26 mouse cellular contexts compared by ENCODE assay signal in the genomic region with DNA sequence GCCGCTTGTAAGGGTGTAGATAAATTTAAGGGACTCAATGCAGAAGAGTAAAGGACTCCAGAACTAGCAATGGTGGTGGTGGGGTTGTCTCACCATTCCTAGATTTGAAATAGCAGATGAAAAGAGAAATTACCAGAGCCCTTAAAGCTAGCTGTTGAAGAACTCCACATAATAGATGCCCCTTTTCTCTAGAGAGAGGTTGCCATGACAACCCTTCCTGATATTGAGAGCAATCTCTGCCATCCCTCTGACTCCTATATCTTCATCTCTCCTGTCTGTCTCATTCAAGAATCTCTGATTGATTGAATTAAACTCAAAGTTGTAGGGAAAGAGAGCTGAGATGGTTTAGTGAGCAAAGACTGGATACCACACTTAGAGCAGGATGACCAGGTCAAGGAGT. TPM values are rescaled to one million over a fixed set of nuclear protein-coding genes. Genes with fewer than 3 reads are reported as not detected.
DNase-seq lines count a peak whose midpoint lies in the region; ATAC-seq and TF ChIP-seq lines count a peak whose summit lies in the region.
"Had no signal": no experiment of that assay in that cellular context is flagged by ENCODE, and none has a peak within 500 bp of the region (broad histone marks: within the 10 kb centered on the region; RNA-seq: fewer than 3 reads in every experiment).

No protein-coding gene starts in this region.

- no peak for TF ChIP-seq CTCF in hindbrain, postnatal 0 days (IDR thresholded peaks at IDR 0.05; ENCODE audit: low read depth)

- no peak for ATAC-seq in hindbrain, embryonic 11.5 days (ENCODE audit: low FRiP score)
- ATAC-seq in hindbrain, postnatal 0 days = no peak
- ATAC-seq in hindbrain, embryonic 12.5 days (ENCODE audit: low FRiP score) = no peak
- ATAC-seq: activated CD4-positive, CD25-positive, alpha-beta regulatory T cell, adult 4 months; intestine, embryonic 15.5 days had no signal

- WGBS in hindbrain, embryonic 11.5 days = 85% methylated on average over 1 of the region's 1 CpGs
- WGBS in hindbrain, embryonic 10.5 days = 91% methylated on average over 1 of the region's 1 CpGs
- WGBS in hindbrain, postnatal 0 days = 85% methylated on average over 1 of the region's 1 CpGs
- 94% methylated on average over 1 of the region's 1 CpGs for WGBS in hindbrain, embryonic 12.5 days

- no peak overlapping the region for H3K9ac ChIP-seq in hindbrain, embryonic 11.5 days (ENCODE audit: low read depth, low read length)
- H3K9ac ChIP-seq in hindbrain, postnatal 0 days (replicated peaks; ENCODE audit: low read length) = no peak overlapping the region
- H3K9ac ChIP-seq in hindbrain, embryonic 12.5 days = no peak overlapping the region
- H3K9ac ChIP-seq: embryonic facial prominence, embryonic 12.5 days; embryonic facial prominence, embryonic 15.5 days; heart, embryonic 13.5 days; intestine, embryonic 15.5 days had no signal

- H3K4me3 ChIP-seq in hindbrain, embryonic 11.5 days (ENCODE audit: low read depth, low read length) = no peak overlapping the region
- no peak overlapping the region for H3K4me3 ChIP-seq in hindbrain, embryonic 10.5 days
- H3K4me3 ChIP-seq in hindbrain, postnatal 0 days (ENCODE audit: low read length) = no peak overlapping the region
- no peak overlapping the region for H3K4me3 ChIP-seq in hindbrain, embryonic 12.5 days
- H3K4me3 ChIP-seq: embryonic facial prominence, embryonic 12.5 days; embryonic facial prominence, embryonic 15.5 days; heart, adult 2 months; heart, embryonic 10.5 days; heart, embryonic 13.5 days; intestine, embryonic 15.5 days had no signal

- no peaks in the 10 kb centered on the region for H3K9me3 ChIP-seq in hindbrain, embryonic 11.5 days (ENCODE audit: control insufficient read depth, low read length)
- no peaks in the 10 kb centered on the region for H3K9me3 ChIP-seq in hindbrain, embryonic 10.5 days
- H3K9me3 ChIP-seq in hindbrain, postnatal 0 days (ENCODE audit: low read length) = no peaks in the 10 kb centered on the region
- H3K9me3 ChIP-seq in hindbrain, embryonic 12.5 days (replicated peaks) = no peaks in the 10 kb centered on the region
- H3K9me3 ChIP-seq: embryonic facial prominence, embryonic 12.5 days; embryonic facial prominence, embryonic 15.5 days; heart, embryonic 10.5 days; heart, embryonic 13.5 days; intestine, embryonic 15.5 days had no signal

- no peak overlapping the region for H3K27ac ChIP-seq in hindbrain, embryonic 11.5 days (ENCODE audit: low read depth, low read length)
- H3K27ac ChIP-seq in hindbrain, embryonic 10.5 days = no peak overlapping the region
- H3K27ac ChIP-seq in hindbrain, postnatal 0 days = no peak overlapping the region
- no peak overlapping the region for H3K27ac ChIP-seq in hindbrain, embryonic 12.5 days
- H3K27ac ChIP-seq: embryonic facial prominence, embryonic 12.5 days; embryonic facial prominence, embryonic 15.5 days; heart, adult 2 months; heart, embryonic 10.5 days; heart, embryonic 13.5 days; intestine, embryonic 15.5 days had no signal

- H3K27me3 ChIP-seq in hindbrain, embryonic 11.5 days (ENCODE audit: control insufficient read depth, insufficient read depth, low read length) = no peaks in the 10 kb centered on the region
- no peaks in the 10 kb centered on the region for H3K27me3 ChIP-seq in hindbrain, embryonic 10.5 days (ENCODE audit: insufficient read depth, poor library complexity, severe bottlenecking)
- no peaks in the 10 kb centered on the region for H3K27me3 ChIP-seq in hindbrain, postnatal 0 days (ENCODE audit: insufficient read depth, low read length)
- no peaks in the 10 kb centered on the region for H3K27me3 ChIP-seq in hindbrain, embryonic 12.5 days
- H3K27me3 ChIP-seq: embryonic facial prominence, embryonic 12.5 days; embryonic facial prominence, embryonic 15.5 days; heart, embryonic 13.5 days; intestine, embryonic 15.5 days had no signal

- H3K4me2 ChIP-seq in hindbrain, embryonic 11.5 days (replicated peaks; ENCODE audit: low read depth, low read length) = no peak overlapping the region
- no peak overlapping the region for H3K4me2 ChIP-seq in hindbrain, postnatal 0 days (ENCODE audit: low read depth, low read length)
- no peak overlapping the region for H3K4me2 ChIP-seq in hindbrain, embryonic 12.5 days (replicated peaks)
- H3K4me2 ChIP-seq: embryonic facial prominence, embryonic 12.5 days; embryonic facial prominence, embryonic 15.5 days; heart, embryonic 13.5 days; intestine, embryonic 15.5 days had no signal

- H3K36me3 ChIP-seq in hindbrain, embryonic 11.5 days (ENCODE audit: control insufficient read depth, insufficient read depth, low read length) = no peaks in the 10 kb centered on the region
- no peaks in the 10 kb centered on the region for H3K36me3 ChIP-seq in hindbrain, embryonic 10.5 days
- no peaks in the 10 kb centered on the region for H3K36me3 ChIP-seq in hindbrain, postnatal 0 days (ENCODE audit: insufficient read depth, low read length)
- no peaks in the 10 kb centered on the region for H3K36me3 ChIP-seq in hindbrain, embryonic 12.5 days
- H3K36me3 ChIP-seq: embryonic facial prominence, embryonic 12.5 days; embryonic facial prominence, embryonic 15.5 days; heart, embryonic 10.5 days; heart, embryonic 13.5 days; intestine, embryonic 15.5 days had no signal

- H3K4me1 ChIP-seq in hindbrain, embryonic 11.5 days (replicated peaks; ENCODE audit: control insufficient read depth, insufficient read depth, low read length) = no peaks in the 10 kb centered on the region
- H3K4me1 ChIP-seq in hindbrain, embryonic 10.5 days (replicated peaks) = peaks cover 5% of the 10 kb centered on the region; the same call in 1 of the 2 replicates
- H3K4me1 ChIP-seq in hindbrain, postnatal 0 days (ENCODE audit: insufficient read depth, low read length) = no peaks in the 10 kb centered on the region
- H3K4me1 ChIP-seq in hindbrain, embryonic 12.5 days = no peaks in the 10 kb centered on the region; the same call in 1 of the 2 replicates
- H3K4me1 ChIP-seq: embryonic facial prominence, embryonic 12.5 days; embryonic facial prominence, embryonic 15.5 days; heart, embryonic 10.5 days; heart, embryonic 13.5 days; intestine, embryonic 15.5 days had no signal

- peak; percentile 26 for DNase-seq in embryo, embryonic 11 days
- no peak for DNase-seq in embryo, embryonic 10 days (ENCODE audit: low spot score)
- DNase-seq in hindbrain, embryonic 11.5 days (ENCODE audit: low spot score) = peak; percentile 16
- no peak for DNase-seq in hindbrain, embryonic 10.5 days (ENCODE audit: low spot score)
- DNase-seq in hindbrain, postnatal 0 days (ENCODE audit: low spot score) = peak; percentile 46
- DNase-seq in retina, embryonic 14.5 days (ENCODE audit: low spot score) = peak; percentile 11
- no peak for DNase-seq in retina, postnatal 1 day
- DNase-seq: adrenal gland, adult 8-10 months; adrenal gland, postnatal 25 days; cerebellum, adult 11 months; cerebellum, adult 8-10 months; cerebellum, postnatal 10 days; cerebellum, postnatal 36 days; gastrocnemius, postnatal 25 days; heart, adult 2 months; heart, postnatal 14 days; heart, postnatal 4 days; kidney, adult 11 months; kidney, adult 8-10 months had no signal

RNA-seq across cellular contexts. Expression of gene Zfp770, which starts 35.3 kb away (rescaled TPM):
- 4.1 and 6.6 TPM in 2 replicates for polyA plus RNA-seq in hindbrain, embryonic 11.5 days (2014; fragmentation: Nextera tagmentation; extraction: Ambion mirVana)
- 2.3 and 2.9 TPM in 2 replicates for polyA plus RNA-seq in hindbrain, embryonic 10.5 days (2016; fragmentation: Nextera tagmentation; extraction: Ambion mirVana)
- total RNA-seq in hindbrain, postnatal 0 days (2014; rRNA removed) = 12.0 and 13.3 TPM in 2 replicates
- 6.2 and 6.4 TPM in 2 replicates for polyA plus RNA-seq in hindbrain, postnatal 0 days (2015; fragmentation: Nextera tagmentation; extraction: Ambion mirVana)
- polyA plus RNA-seq in hindbrain, embryonic 12.5 days (2016; fragmentation: Nextera tagmentation; extraction: Ambion mirVana) = 3.5 and 4.2 TPM in 2 replicates

RNA-seq across cellular contexts. Expression of gene Aqr, which starts 49.7 kb away (rescaled TPM):
- 60.8 and 63.2 TPM in 2 replicates for polyA plus RNA-seq in hindbrain, embryonic 11.5 days (2014; fragmentation: Nextera tagmentation; extraction: Ambion mirVana)
- polyA plus RNA-seq in hindbrain, embryonic 10.5 days (2016; fragmentation: Nextera tagmentation; extraction: Ambion mirVana) = 39.2 and 47.8 TPM in 2 replicates
- total RNA-seq in hindbrain, postnatal 0 days (2014; rRNA removed) = 24.7 and 26.3 TPM in 2 replicates
- 24.3 and 27.3 TPM in 2 replicates for polyA plus RNA-seq in hindbrain, postnatal 0 days (2015; fragmentation: Nextera tagmentation; extraction: Ambion mirVana)
- polyA plus RNA-seq in hindbrain, embryonic 12.5 days (2016; fragmentation: Nextera tagmentation; extraction: Ambion mirVana) = 53.6 and 55.8 TPM in 2 replicates

Comparison
In these comparisons a context has a peak if more than half of its experiments do, and no peak if none do; other contexts are left out.
1. DNase-seq: peak in embryo, embryonic 11 days (single experiment), hindbrain, embryonic 11.5 days (single experiment), hindbrain, postnatal 0 days (single experiment) and retina, embryonic 14.5 days (single experiment); none in embryo, embryonic 10 days (single experiment), hindbrain, embryonic 10.5 days (single experiment) and retina, postnatal 1 day (single experiment).